Mouse (Mus musculus): ENCODE data around the gene Lrp3.

DNA sequence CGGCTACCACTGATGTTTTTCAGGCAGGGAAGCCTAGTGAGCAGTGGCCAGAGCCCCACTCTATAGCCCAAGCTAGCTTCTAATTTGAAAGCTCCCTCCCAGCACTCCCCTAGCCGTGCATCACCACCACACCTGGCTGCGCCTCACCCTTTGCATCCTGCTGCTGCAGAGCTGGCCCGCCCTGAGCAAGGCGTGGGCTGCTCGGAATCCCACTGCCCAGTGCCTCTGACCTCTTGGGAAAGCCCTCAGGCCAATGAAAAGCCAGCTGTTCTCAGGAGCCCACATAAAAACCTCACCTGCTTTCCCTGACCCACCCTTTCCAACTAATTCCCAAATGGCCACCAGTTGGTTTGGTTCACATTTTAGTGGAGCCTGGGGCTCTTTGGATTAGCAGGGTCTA is 51.2 kb downstream of the Lrp3 start:
- TF ChIP-seq POLR2A (IDR thresholded peaks at IDR 0.05; ENCODE audit: borderline replicate concordance, extremely low read depth, low read depth, low read length) (no peak), CTCF (IDR thresholded peaks at IDR 0.05; ENCODE audit: insufficient read depth, low read length) (no peak)
